Mouse (Mus musculus) kidney, adult 18-20 months (tissue): ENCODE results near the gene Alpi.

Source experiments
- DNase-seq: peaks from one replicate; pipeline ENCODE4 v3.0.0; 2021

The Alpi gene

DNA sequence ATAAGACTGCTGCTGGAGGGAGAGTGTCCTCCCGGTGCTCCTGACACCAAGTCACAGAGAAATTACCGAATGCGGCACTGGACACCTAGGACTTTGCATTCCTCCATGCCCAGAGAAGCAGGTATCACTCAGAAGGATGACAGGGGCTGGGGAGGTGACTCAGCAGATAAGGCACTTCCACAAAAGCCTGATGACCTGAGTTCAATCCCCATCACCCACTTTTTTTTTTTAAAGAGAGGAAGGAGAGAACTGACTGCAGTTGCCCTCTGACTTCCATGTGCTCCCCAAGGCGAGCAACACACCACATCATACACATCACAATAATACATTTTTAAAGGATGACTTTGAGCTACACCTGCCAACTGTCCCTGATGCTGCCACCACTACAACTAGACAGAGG, 44.3 kb downstream of the Alpi start:
- DNase-seq = no peak

DNA sequence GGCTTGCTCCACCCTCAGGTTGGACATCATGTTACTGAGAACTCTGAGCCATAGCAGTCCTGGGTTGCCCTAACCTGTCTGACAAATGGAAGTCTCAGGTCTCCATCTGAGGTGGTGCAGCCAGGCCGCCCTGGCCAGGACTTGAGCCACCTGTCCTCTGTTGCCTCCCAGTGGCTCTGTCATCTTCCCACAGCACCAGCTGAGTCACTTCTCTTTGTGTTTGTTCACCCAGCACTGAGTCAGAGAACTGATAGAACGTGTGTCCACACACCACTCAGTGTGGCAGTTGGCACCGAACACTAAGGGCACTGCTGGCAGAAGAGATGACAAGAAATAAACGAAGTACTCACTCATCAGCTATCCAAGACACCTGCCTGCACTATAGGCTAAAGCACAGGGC, 50.0 kb downstream of the Alpi start:
- DNase-seq = no peak

DNA sequence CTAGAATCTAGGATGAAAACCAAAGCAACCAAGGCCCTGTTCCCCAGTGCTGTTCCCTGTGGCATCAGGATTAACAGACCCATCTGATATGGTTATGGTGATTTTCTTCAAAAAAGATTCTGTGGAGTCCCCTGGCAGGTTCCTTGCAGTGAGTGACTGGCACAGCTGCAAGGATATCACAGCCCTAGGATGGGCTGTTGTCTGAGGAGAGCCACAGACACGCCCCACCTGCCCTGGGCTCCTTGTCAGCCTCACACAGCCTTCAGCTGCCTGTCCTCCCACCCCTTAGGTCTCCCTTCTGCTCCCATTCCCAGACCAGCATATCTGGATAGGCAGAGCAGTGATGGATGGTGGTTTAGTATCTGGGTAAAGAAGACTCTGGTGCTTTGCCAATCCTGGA, 50.7 kb downstream of the Alpi start:
- DNase-seq = no peak

DNA sequence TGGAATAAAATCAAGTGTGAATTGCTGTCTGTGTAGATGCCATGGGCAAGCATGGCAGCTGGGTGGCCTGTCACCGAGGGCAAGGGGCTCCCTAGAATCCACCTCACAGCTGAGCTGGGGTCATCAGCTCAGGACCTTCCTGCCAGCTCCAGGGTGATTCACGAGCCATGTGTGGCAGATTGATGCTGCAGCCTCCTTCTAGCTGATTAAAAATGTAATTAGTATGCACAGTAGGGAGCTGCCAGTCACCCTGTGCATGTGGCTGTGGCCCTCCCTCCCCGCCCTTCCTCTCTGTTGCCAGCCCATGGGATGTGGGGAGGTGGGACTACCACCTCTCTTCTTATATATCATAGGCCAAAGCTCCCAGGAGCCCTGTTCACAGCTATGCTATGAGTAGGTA, 51.3 kb downstream of the Alpi start:
- DNase-seq = no peak
